Mouse (Mus musculus) neural tube, embryonic 11.5 days (tissue): ENCODE results near the gene Fads2. TPM values are rescaled to one million over a fixed set of nuclear protein-coding genes. Genes with fewer than 3 reads are reported as not detected.

Experiments used
- ATAC-seq: fragments of 200-750 bp; cut with Nextera tagmentation; 2 replicates; pipeline ENCODE4 v1.8.0; 2017; ENCODE audit warnings: moderate number of reproducible peaks, mild to moderate bottlenecking, moderate TSS enrichment, moderate library complexity; ENCODE audit not compliant: insufficient read depth, low FRiP score, low TSS enrichment
- DNase-seq: peaks from one replicate; pipeline ENCODE4 v3.0.0-alpha.2; 2015; ENCODE audit warnings: low spot score
- H3K27ac ChIP-seq: fragments of 300-500 bp; sonication (generic); 2 replicates; pipeline ENCODE4 v1.5.1; 2014; ENCODE audit warnings: low read depth, mild to moderate bottlenecking, low read length
- H3K27me3 ChIP-seq: fragments of 300-500 bp; sonication (generic); 2 replicates; pipeline ENCODE4 v1.6.1; 2014; ENCODE audit warnings: mild to moderate bottlenecking, low read length, mixed read lengths; ENCODE audit not compliant: control insufficient read depth, insufficient read depth
- H3K36me3 ChIP-seq: fragments of 300-500 bp; sonication (generic); 2 replicates; pipeline ENCODE4 v1.6.1; 2014; ENCODE audit warnings: mild to moderate bottlenecking, low read length, moderate library complexity, mixed read lengths; ENCODE audit not compliant: control insufficient read depth, insufficient read depth
- H3K4me1 ChIP-seq: fragments of 300-500 bp; sonication (generic); 2 replicates; pipeline ENCODE4 v1.6.1; 2014; ENCODE audit warnings: low read length, mixed read lengths; ENCODE audit not compliant: control insufficient read depth, insufficient read depth
- H3K4me2 ChIP-seq: fragments of 300-500 bp; sonication (generic); 2 replicates; pipeline ENCODE4 v1.6.1; 2014; ENCODE audit warnings: low read depth, mild to moderate bottlenecking, moderate library complexity
- H3K4me3 ChIP-seq: fragments of 300-500 bp; sonication (generic); 2 replicates; pipeline ENCODE4 v1.5.1; 2014; ENCODE audit warnings: low read depth, low read length
- H3K9ac ChIP-seq: fragments of 300-500 bp; sonication (generic); 2 replicates; pipeline ENCODE4 v1.6.1; 2014; ENCODE audit warnings: mild to moderate bottlenecking, low read length
- H3K9me3 ChIP-seq: fragments of 300-500 bp; sonication (generic); 2 replicates; pipeline ENCODE4 v1.6.1; 2016; ENCODE audit warnings: low read length; ENCODE audit not compliant: control insufficient read depth
- WGBS: fragments of 180-500 bp; shearing (Covaris S2); extraction: QIAGEN DNeasy Blood & Tissue Kit; methylation state at CpG from one replicate; pipeline ENCODE4 v1.1.7; 2014; 5-methylcytosine and 5-hydroxymethylcytosine counted together
- polyA plus RNA-seq: library from polyadenylated mRNA; unstranded; fragments of >200 nt; fragmentation: Nextera tagmentation; extraction: Ambion mirVana; gene quantifications from 2 replicates; pipeline ENCODE4 v1.2.1, GENCODE M21; 2014

Gene Fads2
- polyA plus RNA-seq, 1 experiment from 2014 or later, result 48.9 TPM

- DNase-seq (no peak), ATAC-seq (no peak)
- H3K27me3 ChIP-seq, result no peaks in the 10 kb centered on the region
- H3K4me3 ChIP-seq, result no peak overlapping the region
- peaks cover 6% of the 10 kb centered on the region; the same call in 1 of the 2 replicates for H3K4me1 ChIP-seq
- no peaks in the 10 kb centered on the region for H3K36me3 ChIP-seq
- H3K9me3 ChIP-seq, result no peaks in the 10 kb centered on the region
- 85% methylated on average over 13 of the region's 13 CpGs for WGBS
- no peak overlapping the region for H3K27ac ChIP-seq
- H3K4me2 ChIP-seq, result no peak overlapping the region
- H3K9ac ChIP-seq, result no peak overlapping the region
Observed at GRCm38 (mm10) chr19:10014824-10015223, 86.7 kb downstream of the Fads2 start.

- peak overlapping the region; percentile 77; the same call in 1 of the 2 replicates for H3K27ac ChIP-seq
- ATAC-seq (no peak), DNase-seq (peak; percentile 66)
- no peaks in the 10 kb centered on the region for H3K27me3 ChIP-seq
- WGBS, result 49% methylated on average over 5 of the region's 5 CpGs
- H3K4me2 ChIP-seq, result no peak overlapping the region
- no peak overlapping the region for H3K9ac ChIP-seq
- H3K9me3 ChIP-seq, result no peaks in the 10 kb centered on the region
- H3K4me3 ChIP-seq, result no peak overlapping the region
- H3K4me1 ChIP-seq, result peaks cover 6% of the 10 kb centered on the region; the same call in 1 of the 2 replicates
- H3K36me3 ChIP-seq, result no peaks in the 10 kb centered on the region
Observed at GRCm38 (mm10) chr19:10013913-10014312, 87.6 kb downstream of the Fads2 start.

- H3K27me3 ChIP-seq, result no peaks in the 10 kb centered on the region
- WGBS, result 58% methylated on average over 3 of the region's 3 CpGs
- H3K27ac ChIP-seq, result peak overlapping the region; percentile 77
- DNase-seq, result no peak
- H3K4me1 ChIP-seq, result 0 out of 2 replicates have a peak, but pooled peaks cover 3% of the 10 kb centered on the region
- H3K9ac ChIP-seq, result no peak overlapping the region
- no peaks in the 10 kb centered on the region for H3K36me3 ChIP-seq
- no peak for ATAC-seq
- no peak overlapping the region for H3K4me3 ChIP-seq
- no peak overlapping the region for H3K4me2 ChIP-seq
- H3K9me3 ChIP-seq, result no peaks in the 10 kb centered on the region
Observed at GRCm38 (mm10) chr19:10013348-10013747, 88.2 kb downstream of the Fads2 start.

- Histone ChIP-seq H3K9ac (no peak overlapping the region; the same call in 1 of the 2 replicates), H3K9me3 (no peaks in the 10 kb centered on the region), H3K36me3 (no peaks in the 10 kb centered on the region), H3K4me1 (0 out of 2 replicates have a peak, but pooled peaks cover 3% of the 10 kb centered on the region), H3K4me3 (no peak overlapping the region), H3K27me3 (no peaks in the 10 kb centered on the region), H3K4me2 (no peak overlapping the region), H3K27ac (peak overlapping the region; percentile 77)
- DNase-seq (peak; percentile 64), ATAC-seq (no peak)
- 39% methylated on average over 6 of the region's 6 CpGs for WGBS
Observed at GRCm38 (mm10) chr19:10012827-10013278, 88.7 kb downstream of the Fads2 start.

Other genes with a start within 250 kb of the Fads2 start
- gene Incenp, start 202.2 kb downstream of the Fads2 start, polyA plus RNA-seq, result 91.8 and 103 TPM in 2 replicates
- 1,187 and 1,207 TPM in 2 replicates for gene Fth1, start 121.1 kb downstream of the Fads2 start, polyA plus RNA-seq
- 1.0 and 1.5 TPM in 2 replicates for gene Best1, start 100.1 kb downstream of the Fads2 start, polyA plus RNA-seq
- 42.6 and 43.0 TPM in 2 replicates for gene Rab3il1, start 100.1 kb downstream of the Fads2 start, polyA plus RNA-seq
- 6.1 and 6.2 TPM in 2 replicates for gene Fads3, start 60.2 kb downstream of the Fads2 start, polyA plus RNA-seq
- gene Fads1, start 81.1 kb upstream of the Fads2 start, polyA plus RNA-seq, result 160 and 171 TPM in 2 replicates
- 379 and 382 TPM in 2 replicates for gene Tmem258, start 102.3 kb upstream of the Fads2 start, polyA plus RNA-seq
- 106 and 113 TPM in 2 replicates for gene Fen1, start 102.4 kb upstream of the Fads2 start, polyA plus RNA-seq
- gene Myrf, start 139.0 kb upstream of the Fads2 start, polyA plus RNA-seq, result 1.8 and 2.5 TPM in 2 replicates
- gene Dagla, start 203.1 kb upstream of the Fads2 start, polyA plus RNA-seq, result 3.2 and 3.4 TPM in 2 replicates